Mouse (Mus musculus): Measurements from ENCODE around the gene Arl8b.

Gene Arl8b

DNA sequence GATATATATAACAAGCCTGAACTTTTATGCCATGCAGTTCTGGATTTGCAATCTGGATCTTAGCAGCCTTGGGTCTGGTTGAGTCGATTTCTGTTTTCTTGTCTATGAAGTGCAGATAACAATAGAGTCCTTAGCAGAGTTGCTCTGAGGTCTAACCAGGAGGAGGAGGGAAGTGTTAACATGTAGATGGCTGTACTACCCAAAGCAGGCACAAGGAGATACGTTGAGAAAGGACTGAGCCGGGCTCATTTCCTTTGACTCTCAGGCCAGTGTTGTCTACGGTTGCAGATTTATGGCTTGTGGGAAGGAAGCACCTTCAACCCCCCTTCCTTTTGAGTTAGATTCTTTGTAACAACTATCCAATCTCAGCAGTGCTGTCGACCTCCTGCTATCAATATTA lies 1.9 kb downstream of the Arl8b start:
- peak; percentile 60 for DNase-seq (ENCODE audit: low read depth)

- DNase-seq (ENCODE audit: low read depth), result no peak
These were observed 2.7 kb downstream of the Arl8b start for GRCm38 (mm10) chr6:108785551-108785950.

GRCm38 (mm10) chr6:108791498-108791897 lies 8.6 kb downstream of the Arl8b start:
- no peak for DNase-seq (ENCODE audit: low read depth)

DNA sequence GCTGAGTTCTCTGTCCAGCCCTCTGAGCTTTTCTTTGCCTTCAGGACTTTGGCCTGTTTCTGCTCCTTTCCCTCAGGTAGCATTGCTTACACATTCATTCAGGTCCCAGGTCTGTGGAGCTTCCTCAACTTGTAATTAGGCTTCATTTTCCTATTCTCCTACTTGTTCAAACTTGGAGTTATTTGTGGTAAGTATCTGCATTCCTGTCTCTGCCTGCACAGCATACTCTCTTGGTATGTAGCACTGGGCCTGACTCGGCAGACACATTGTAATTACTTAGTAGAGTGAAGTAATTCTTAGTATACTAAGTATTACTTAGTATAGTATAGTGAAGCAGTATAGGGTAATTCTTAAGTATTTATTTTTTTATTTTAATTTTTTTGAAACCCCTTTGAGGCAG lies 13.0 kb downstream of the Arl8b start:
- no peak for DNase-seq (ENCODE audit: low read depth)

GRCm38 (mm10) chr6:108796706-108797105 lies 13.8 kb downstream of the Arl8b start:
- no peak for DNase-seq (ENCODE audit: low read depth)

GRCm38 (mm10) chr6:108805194-108805593 lies 22.3 kb downstream of the Arl8b start:
- no peak for DNase-seq (ENCODE audit: low read depth)

GRCm38 (mm10) chr6:108805871-108806270 lies 23.0 kb downstream of the Arl8b start:
- no peak for DNase-seq (ENCODE audit: low read depth)

DNA sequence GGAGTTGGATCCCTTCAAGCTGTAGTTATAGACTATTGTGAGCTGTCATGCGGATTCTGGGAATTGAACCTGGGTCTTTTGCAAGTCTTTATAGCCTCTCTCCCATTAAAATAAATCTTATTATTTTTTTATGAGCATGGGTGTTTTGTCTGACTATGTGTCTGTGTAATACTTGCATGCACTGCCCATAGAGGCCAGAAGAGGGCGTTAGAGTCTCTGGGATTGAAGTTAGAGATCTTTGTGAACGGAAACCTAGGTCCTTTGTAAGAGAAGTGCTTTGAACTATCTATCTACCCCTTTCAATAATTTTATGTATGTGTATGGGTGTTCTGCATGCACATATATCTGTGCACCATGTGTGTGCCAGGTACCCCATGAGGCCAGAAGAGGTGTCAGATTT lies 24.5 kb downstream of the Arl8b start:
- DNase-seq (ENCODE audit: low read depth), result peak; percentile 61

DNA sequence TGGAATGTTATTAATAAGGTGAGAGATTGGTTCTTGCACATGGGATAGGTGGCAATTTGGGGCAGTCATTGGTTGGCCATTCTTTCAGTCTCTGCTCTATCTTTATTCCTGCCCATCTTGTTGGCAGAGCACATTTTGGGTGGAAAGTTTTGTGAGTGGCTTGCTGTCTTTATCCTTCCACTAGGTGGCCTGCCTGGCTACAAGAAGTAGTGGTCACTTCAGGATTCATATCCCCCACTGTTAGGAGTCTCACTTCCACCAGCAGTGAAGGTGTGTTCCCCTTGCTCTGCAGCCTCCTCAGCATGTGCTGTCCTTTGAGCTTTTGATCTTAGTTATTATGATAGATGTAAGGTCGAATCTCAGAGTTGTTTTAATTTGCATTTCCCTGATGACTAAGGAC lies 25.9 kb downstream of the Arl8b start:
- DNase-seq (ENCODE audit: low read depth), result no peak

- no peak for DNase-seq (ENCODE audit: low read depth)
These were observed 27.3 kb downstream of the Arl8b start for GRCm38 (mm10) chr6:108810237-108810636.

DNA sequence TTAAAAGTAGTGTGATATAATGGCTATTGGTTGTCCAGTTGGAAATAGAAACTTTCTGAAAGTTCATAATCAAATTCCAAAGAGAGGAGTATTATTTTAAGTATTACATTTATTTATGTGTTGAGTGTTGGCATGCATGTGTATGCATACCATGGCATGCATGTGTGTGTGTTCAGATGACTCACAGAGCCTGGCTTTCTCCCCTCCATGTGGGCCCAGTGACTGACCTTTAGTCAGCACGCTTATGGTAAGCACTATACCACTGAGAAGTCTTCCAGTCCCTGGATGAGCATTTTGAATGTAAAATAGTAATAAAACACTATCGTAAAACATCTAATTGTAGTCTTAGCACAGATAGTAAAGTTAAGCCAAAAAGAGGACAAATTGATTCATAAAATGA lies 29.2 kb downstream of the Arl8b start:
- DNase-seq (ENCODE audit: low read depth), result no peak

DNA sequence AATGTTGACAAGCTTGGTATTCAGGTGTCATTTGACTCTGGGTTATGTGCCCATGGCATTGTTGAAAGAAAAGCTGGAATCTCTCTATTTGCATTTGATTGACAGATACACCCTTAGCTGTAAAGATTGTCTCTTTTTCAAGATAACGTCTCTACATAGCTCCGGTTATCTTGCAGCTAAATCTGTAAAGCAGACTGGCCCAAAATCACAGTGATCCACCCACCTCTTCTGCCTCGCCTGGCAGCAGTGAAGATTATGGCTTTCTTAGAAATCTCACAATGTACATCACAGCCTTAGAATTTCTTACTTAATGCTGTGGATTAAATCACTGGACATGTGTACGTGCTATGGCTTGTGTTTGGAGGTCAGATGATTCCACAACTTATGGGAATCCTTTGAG lies 34.6 kb downstream of the Arl8b start:
- DNase-seq (ENCODE audit: low read depth), result no peak

GRCm38 (mm10) chr6:108824816-108825545 lies 42.1 kb downstream of the Arl8b start:
- no peak for DNase-seq (ENCODE audit: low read depth)

GRCm38 (mm10) chr6:108826070-108826469 lies 43.2 kb downstream of the Arl8b start:
- DNase-seq (ENCODE audit: low read depth), result no peak

GRCm38 (mm10) chr6:108827336-108827920 lies 44.5 kb downstream of the Arl8b start:
- DNase-seq (ENCODE audit: low read depth), result peak; percentile 23

DNA sequence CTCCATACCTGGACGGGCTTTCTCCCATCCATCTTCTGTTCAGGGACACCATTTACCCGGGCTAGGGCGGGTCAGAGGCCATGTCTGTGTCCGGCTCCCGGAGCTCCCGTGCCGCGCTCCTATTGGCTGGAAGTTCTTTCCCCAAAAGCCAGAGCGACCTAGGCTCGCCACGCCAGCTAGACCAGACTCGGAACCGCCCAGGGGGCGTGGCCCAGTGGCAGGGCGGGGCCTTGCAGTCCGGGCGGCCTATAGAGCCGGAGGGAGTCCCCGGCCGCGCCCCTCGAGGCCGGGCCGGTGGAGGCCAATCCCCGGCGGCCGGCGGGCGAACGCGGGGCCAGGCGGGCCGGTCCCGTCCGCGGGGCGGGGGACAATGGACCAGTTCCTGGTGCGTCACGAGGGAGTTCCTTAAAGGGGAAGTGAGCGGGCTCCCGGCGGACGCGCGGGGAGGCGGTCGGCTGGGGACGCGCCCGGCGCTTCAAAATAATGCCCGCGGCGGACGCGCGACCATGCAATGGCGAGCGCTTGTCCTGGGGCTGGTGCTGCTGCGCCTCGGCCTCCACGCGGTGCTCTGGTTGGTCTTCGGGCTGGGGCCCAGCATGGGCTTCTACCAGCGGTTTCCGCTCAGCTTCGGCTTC lies 45.5 kb downstream of the Arl8b start, which contains the start of gene Edem1:
Edem1 (plus strand) TSS at position 408 of the 635 bp plus-strand sequence.
- DNase-seq (ENCODE audit: low read depth), result peak; percentile 97

GRCm38 (mm10) chr6:108828872-108829271 lies 46.0 kb downstream of the Arl8b start:
- DNase-seq (ENCODE audit: low read depth), result peak; percentile 69

DNA sequence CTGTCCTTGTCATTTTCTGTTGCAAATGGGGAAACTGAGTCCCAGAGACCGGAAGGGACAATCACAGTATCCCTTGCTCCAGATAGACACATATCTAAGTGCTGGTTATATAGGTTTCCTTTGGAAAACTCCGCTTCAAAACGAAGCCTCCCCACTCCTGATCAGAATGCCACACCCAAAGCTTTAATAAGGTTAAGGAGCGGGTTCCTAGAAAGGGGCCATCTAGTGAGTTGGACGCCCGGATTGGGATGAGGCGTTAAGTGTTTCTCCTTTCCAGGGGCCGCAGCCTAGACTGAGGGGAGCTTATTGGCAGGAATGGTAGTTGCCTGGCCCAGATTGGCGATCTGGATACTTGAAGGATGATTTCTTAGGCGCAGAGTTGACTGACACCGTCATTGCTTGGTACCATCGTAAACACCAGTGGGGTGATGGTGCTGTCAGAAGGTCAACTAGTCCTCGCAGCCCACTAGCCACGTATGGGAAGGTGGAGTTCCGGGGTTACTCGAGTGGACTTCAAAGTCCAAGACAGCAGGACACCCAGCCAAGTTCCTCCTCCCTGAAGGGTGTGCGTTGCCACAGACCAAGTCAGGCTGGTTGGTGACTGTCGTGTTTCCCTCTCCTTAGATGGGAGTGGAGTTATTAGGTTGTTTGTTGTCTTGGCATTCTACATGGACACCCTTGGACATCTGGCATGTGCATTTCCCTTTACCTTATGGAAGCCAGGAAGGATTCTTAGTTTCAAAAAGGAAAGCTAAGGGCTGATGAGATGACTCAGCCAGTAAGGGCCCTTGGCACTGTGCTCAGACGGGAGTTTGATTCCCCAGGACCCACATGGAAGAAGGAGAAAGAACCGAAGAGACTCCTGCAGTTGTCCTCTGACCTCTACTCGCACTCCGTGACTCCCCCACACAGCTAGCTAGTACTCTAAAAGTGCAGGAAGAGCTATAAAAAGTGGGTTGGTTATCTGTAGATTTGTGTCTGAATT lies 46.8 kb downstream of the Arl8b start:
- peak; percentile 56 for DNase-seq (ENCODE audit: low read depth)

DNA sequence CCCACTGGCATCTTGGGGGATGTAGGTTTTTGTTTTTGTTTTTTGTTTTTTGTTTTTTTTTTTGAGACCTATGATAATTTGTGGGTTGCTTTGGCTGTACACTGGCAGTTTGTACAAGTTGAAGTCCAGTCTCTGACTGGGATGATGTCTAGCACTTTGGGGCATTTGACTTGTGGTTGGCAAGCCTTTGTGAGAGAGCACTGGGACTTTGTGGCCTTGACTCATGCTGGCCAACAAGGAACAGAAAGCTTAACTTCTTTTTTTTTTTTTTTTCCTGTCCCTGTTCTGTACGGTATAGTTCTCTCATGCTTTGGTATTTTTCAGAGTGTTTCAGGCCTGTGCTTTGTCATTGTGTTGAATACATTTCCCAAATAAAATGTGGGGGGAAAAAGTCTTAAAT lies 49.3 kb downstream of the Arl8b start:
- peak; percentile 45 for DNase-seq (ENCODE audit: low read depth)

GRCm38 (mm10) chr6:108832989-108833388 lies 50.1 kb downstream of the Arl8b start:
- peak; percentile 75 for DNase-seq (ENCODE audit: low read depth)

- peak; percentile 55 for DNase-seq (ENCODE audit: low read depth)
These were observed 51.2 kb downstream of the Arl8b start for GRCm38 (mm10) chr6:108833963-108834697.
